Mouse (Mus musculus): Measurements from ENCODE around the gene Odf4. TPM values are rescaled to one million over a fixed set of nuclear protein-coding genes. Genes with fewer than 3 reads are reported as not detected.

Gene Odf4
- total and polyA plus RNA-seq, 2 experiments from 2014 or later, result 1.5 to 2.2 TPM

DNA sequence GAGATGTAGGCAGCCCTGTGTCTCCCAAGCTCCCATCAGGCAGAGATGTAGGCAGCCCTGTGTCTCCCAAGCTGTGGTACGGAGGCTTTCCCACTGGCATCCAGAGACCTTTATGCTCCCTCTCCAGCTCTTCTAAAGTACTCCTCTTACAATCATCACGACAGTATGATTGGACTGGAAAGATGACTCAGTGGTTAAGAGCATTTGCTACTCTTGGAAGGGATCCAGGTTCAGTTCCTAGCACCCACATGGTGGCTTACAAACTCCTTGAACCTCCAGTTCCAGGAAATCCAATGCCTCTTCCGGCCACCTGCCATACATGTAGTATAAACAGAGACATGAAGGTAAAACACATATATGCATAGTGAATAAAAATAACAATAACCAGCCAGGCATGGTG, 34.7 kb upstream of the Odf4 start:
- no peaks in the 10 kb centered on the region for H3K9me3 ChIP-seq (ENCODE audit: low read length)
- TF ChIP-seq CTCF (IDR thresholded peaks at IDR 0.05), result no peak
- DNase-seq (ENCODE audit: low spot score), result no peak
- H3K9ac ChIP-seq (replicated peaks; ENCODE audit: low read length, poor library complexity, severe bottlenecking), result no peak overlapping the region
- H3K36me3 ChIP-seq (ENCODE audit: insufficient read depth, low read length), result no peaks in the 10 kb centered on the region
- H3K27ac ChIP-seq (ENCODE audit: low read depth, low read length), result no peak overlapping the region
- no peaks in the 10 kb centered on the region for H3K27me3 ChIP-seq (ENCODE audit: insufficient read depth, low read length)
- no peak overlapping the region for H3K4me2 ChIP-seq (ENCODE audit: low read depth, low read length, poor library complexity, severe bottlenecking)
- no peaks in the 10 kb centered on the region for H3K4me1 ChIP-seq (ENCODE audit: insufficient read depth, low read length)
- ATAC-seq (ENCODE audit: low FRiP score), result no peak
- 86% methylated on average over 3 of the region's 3 CpGs for WGBS
- no peak overlapping the region for H3K4me3 ChIP-seq (ENCODE audit: low read depth, low read length)

DNA sequence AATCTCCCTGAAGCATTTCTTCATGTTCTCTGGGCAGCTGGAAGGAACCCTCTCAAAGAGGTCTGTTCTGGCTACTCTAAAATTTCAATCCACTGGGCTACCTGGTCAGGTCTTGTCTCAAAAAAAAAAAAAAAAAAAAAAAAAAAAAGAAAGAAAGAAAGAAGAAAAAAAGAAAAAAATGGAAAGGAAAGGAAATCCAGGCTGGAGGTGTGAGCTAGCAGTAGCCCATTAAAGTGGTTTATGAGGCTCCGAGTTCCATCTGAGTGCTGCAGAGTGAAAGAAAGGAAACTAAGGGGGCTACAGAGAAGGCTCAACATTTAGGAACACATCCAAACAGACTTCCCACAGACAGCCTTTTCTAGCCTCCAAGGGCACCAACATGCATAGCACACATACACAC, 31.1 kb upstream of the Odf4 start:
- H3K36me3 ChIP-seq (ENCODE audit: insufficient read depth, low read length), result no peaks in the 10 kb centered on the region
- no peak overlapping the region for H3K4me3 ChIP-seq (ENCODE audit: low read depth, low read length)
- DNase-seq (ENCODE audit: low spot score) (no peak), ATAC-seq (ENCODE audit: low FRiP score) (no peak)
- H3K4me1 ChIP-seq (ENCODE audit: insufficient read depth, low read length), result peaks cover 5% of the 10 kb centered on the region; the same call in 1 of the 2 replicates
- WGBS, result 95% methylated on average over 1 of the region's 1 CpGs
- no peak overlapping the region for H3K4me2 ChIP-seq (ENCODE audit: low read depth, low read length, poor library complexity, severe bottlenecking)
- peaks cover 14% of the 10 kb centered on the region for H3K27me3 ChIP-seq (ENCODE audit: insufficient read depth, low read length)
- H3K9me3 ChIP-seq (ENCODE audit: low read length), result no peaks in the 10 kb centered on the region
- TF ChIP-seq CTCF (IDR thresholded peaks at IDR 0.05), result no peak
- H3K27ac ChIP-seq (ENCODE audit: low read depth, low read length), result no peak overlapping the region
- no peak overlapping the region for H3K9ac ChIP-seq (replicated peaks; ENCODE audit: low read length, poor library complexity, severe bottlenecking)

DNA sequence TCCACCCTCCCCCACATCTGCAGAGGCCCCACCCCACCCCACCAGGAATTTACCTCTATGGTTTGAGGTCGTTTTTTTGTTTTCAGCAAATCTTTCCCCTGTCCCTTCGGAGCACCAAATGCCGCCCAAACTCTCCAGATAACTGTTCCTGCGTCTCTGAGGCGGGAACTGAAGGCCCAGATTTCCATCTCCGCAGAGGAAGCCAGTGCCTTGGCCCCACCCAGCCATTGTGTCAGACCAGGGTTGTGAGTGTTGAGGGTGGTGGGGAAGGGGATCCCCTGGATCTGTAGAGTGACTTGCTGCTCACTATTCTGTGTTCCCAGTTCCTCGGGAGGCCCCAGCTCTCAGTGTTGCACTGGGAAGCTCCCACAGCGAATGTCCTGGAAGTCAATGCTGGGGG, 30.4 kb upstream of the Odf4 start, which contains the start of gene Arhgef15:
Gene Arhgef15 (minus strand): TSS at position 173 of the 400 bp plus-strand sequence.
- 47% methylated on average over 8 of the region's 8 CpGs for WGBS
- H3K27ac ChIP-seq (ENCODE audit: low read depth, low read length), result no peak within 1 kb of the TSS
- peaks cover 5% of the 10 kb centered on the region; the same call in 1 of the 2 replicates for H3K4me1 ChIP-seq (ENCODE audit: insufficient read depth, low read length)
- ATAC-seq (ENCODE audit: low FRiP score) (no peak), DNase-seq (ENCODE audit: low spot score) (no peak)
- H3K36me3 ChIP-seq (ENCODE audit: insufficient read depth, low read length), result no peaks in the 10 kb centered on the region
- TF ChIP-seq CTCF (IDR thresholded peaks at IDR 0.05), result no peak
- no peaks in the 10 kb centered on the region for H3K9me3 ChIP-seq (ENCODE audit: low read length)
- H3K27me3 ChIP-seq (ENCODE audit: insufficient read depth, low read length), result peaks cover 14% of the 10 kb centered on the region
- H3K9ac ChIP-seq (replicated peaks; ENCODE audit: low read length, poor library complexity, severe bottlenecking), result no peak within 1 kb of the TSS
- H3K4me2 ChIP-seq (ENCODE audit: low read depth, low read length, poor library complexity, severe bottlenecking), result no peak within 1 kb of the TSS
- no peak within 1 kb of the TSS for H3K4me3 ChIP-seq (ENCODE audit: low read depth, low read length)

DNA sequence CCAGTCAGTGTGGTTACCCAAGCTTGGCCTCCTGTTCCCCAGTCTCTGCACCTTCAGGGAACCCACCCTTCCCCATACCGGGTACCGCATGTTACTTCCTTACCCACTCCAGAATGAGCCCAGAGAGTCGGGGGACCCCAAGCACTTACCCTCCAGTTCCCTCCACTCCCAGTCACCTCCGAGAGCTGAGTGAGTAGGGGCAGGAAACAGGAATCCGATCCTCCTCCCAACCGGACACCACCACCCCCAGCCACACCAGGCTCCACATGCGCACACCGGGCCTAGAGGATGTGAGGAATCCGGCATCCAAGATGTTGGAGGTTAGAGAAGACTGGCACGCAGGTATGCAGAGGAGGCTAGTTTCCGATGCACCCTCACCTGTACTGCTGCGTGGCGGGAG, 29.8 kb upstream of the Odf4 start:
- DNase-seq (ENCODE audit: low spot score) (no peak), ATAC-seq (ENCODE audit: low FRiP score) (no peak)
- Histone ChIP-seq H3K27ac (ENCODE audit: low read depth, low read length) (no peak overlapping the region), H3K4me3 (ENCODE audit: low read depth, low read length) (no peak overlapping the region), H3K4me2 (ENCODE audit: low read depth, low read length, poor library complexity, severe bottlenecking) (no peak overlapping the region), H3K4me1 (ENCODE audit: insufficient read depth, low read length) (peaks cover 5% of the 10 kb centered on the region; the same call in 1 of the 2 replicates), H3K36me3 (ENCODE audit: insufficient read depth, low read length) (no peaks in the 10 kb centered on the region), H3K27me3 (ENCODE audit: insufficient read depth, low read length) (peaks cover 14% of the 10 kb centered on the region), H3K9ac (replicated peaks; ENCODE audit: low read length, poor library complexity, severe bottlenecking) (no peak overlapping the region), H3K9me3 (ENCODE audit: low read length) (no peaks in the 10 kb centered on the region)
- TF ChIP-seq CTCF (IDR thresholded peaks at IDR 0.05), result no peak
- 34% methylated on average over 13 of the region's 13 CpGs for WGBS

DNA sequence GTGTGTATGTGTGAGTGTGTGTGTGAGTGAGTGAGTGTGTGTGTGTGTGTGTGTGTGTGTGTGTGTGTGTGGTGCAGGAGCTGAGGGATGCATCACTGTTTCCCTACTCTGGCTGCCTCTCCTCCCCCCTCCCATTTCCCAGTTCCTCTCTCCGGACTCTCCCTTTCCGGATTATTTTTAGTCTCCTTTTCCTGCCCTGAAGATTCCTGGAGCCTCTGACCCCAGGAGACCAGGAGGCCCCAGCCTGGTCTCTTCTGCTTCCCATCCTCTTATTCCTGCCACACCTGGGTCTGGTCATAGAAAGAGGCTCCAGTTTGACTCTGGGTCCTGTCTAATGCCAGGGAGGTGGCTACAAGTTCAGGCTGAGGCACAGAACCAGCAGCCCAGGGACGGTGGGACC, 29.2 kb upstream of the Odf4 start:
- no peak overlapping the region for H3K27ac ChIP-seq (ENCODE audit: low read depth, low read length)
- H3K4me3 ChIP-seq (ENCODE audit: low read depth, low read length), result no peak overlapping the region
- no peak for DNase-seq (ENCODE audit: low spot score)

DNA sequence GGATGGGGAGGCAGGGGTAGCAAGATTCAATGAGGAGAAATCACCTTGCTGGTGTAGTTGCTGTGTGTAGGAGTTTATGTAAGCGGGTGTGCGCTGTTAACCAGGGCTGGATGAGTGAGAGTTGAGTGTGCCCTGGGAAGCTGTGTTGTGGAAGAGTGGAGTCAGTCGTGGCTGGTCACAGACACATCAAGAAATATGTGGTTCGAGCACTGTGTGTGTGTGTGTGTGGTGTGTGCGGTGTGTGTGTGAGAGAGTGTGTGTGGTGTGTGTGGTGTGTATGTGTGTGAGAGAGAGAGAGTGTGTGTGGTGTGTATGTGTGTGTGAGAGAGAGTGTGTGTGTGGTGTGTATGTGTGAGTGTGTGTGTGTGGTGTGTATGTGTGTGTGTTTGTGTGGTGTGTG, 28.6 kb upstream of the Odf4 start:
- Histone ChIP-seq H3K9me3 (ENCODE audit: low read length) (no peaks in the 10 kb centered on the region), H3K36me3 (ENCODE audit: insufficient read depth, low read length) (no peaks in the 10 kb centered on the region), H3K9ac (replicated peaks; ENCODE audit: low read length, poor library complexity, severe bottlenecking) (no peak overlapping the region), H3K4me1 (ENCODE audit: insufficient read depth, low read length) (peaks cover 5% of the 10 kb centered on the region; the same call in 1 of the 2 replicates), H3K27ac (ENCODE audit: low read depth, low read length) (no peak overlapping the region), H3K27me3 (ENCODE audit: insufficient read depth, low read length) (peaks cover 14% of the 10 kb centered on the region), H3K4me3 (ENCODE audit: low read depth, low read length) (no peak overlapping the region), H3K4me2 (ENCODE audit: low read depth, low read length, poor library complexity, severe bottlenecking) (peak overlapping the region; percentile 48; the same call in 1 of the 2 replicates)
- no peak for TF ChIP-seq CTCF (IDR thresholded peaks at IDR 0.05)
- ATAC-seq (ENCODE audit: low FRiP score) (no peak), DNase-seq (ENCODE audit: low spot score) (no peak)
- WGBS, result 76% methylated on average over 5 of the region's 5 CpGs

More for the DNA sequence above, 29.2 kb upstream of the Odf4 start:
- Histone ChIP-seq H3K36me3 (ENCODE audit: insufficient read depth, low read length) (no peaks in the 10 kb centered on the region), H3K4me2 (ENCODE audit: low read depth, low read length, poor library complexity, severe bottlenecking) (no peak overlapping the region), H3K4me1 (ENCODE audit: insufficient read depth, low read length) (peaks cover 5% of the 10 kb centered on the region; the same call in 1 of the 2 replicates), H3K27me3 (ENCODE audit: insufficient read depth, low read length) (peaks cover 14% of the 10 kb centered on the region), H3K9ac (replicated peaks; ENCODE audit: low read length, poor library complexity, severe bottlenecking) (no peak overlapping the region), H3K9me3 (ENCODE audit: low read length) (no peaks in the 10 kb centered on the region)
- TF ChIP-seq CTCF (IDR thresholded peaks at IDR 0.05), result no peak
- no peak for ATAC-seq (ENCODE audit: low FRiP score)
- WGBS, result 62% methylated on average over 3 of the region's 3 CpGs
